Mouse (Mus musculus) testis, postnatal 14 days (tissue): ENCODE data around the gene Col4a3bp.
"Not testable (repeated sequence)": the region's sequence is repeated elsewhere in the genome, so short reads cannot be mapped to it uniquely, and the experiment has no call there.

ENCODE experiments used
- DNase-seq: peaks from one replicate; pipeline ENCODE4 v3.0.0; 2021; ENCODE audit warnings: low spot score

Gene Col4a3bp

GRCm38 (mm10) chr13:96645822-96646221, 103.4 kb downstream of the Col4a3bp start:
- DNase-seq = no peak

GRCm38 (mm10) chr13:96653041-96653440, 110.6 kb downstream of the Col4a3bp start:
- DNase-seq = no peak

GRCm38 (mm10) chr13:96656673-96657072, 114.3 kb downstream of the Col4a3bp start:
- DNase-seq = no peak

- DNase-seq = no peak
Measured at GRCm38 (mm10) chr13:96658936-96659335, 116.5 kb downstream of the Col4a3bp start.

DNA sequence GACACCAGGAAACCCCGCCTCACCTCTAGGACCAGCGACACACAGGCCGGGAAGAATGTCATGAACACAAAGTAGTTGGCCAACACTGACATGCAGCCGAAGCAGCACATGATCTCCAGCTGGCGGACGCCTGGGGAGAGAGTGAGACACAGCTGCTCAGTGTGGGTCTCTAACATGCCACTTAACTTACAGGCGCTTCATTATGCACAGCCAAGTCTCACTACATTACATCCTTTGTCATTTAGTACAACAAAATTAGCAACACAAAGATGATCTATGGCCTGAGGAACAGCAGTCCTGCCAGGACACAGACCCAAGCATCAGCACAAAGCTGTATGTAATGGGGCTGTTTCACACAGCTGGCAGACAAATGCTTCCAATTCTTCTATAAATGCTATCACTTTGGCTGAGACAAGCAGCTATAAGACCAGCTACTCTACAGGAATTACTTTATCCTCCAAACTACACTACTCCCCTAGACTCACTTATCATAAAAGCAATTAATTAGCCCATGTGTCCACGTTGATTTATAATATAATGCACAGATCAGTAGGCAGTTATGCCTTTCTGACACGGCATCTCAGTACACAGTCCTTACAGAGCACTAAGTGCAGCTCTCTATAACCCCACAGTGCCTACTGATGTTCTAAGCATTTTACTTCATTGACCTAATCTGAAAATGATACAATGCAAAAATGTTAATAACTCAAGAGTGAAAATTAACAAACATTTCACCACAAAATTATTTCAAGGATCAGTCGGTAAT, 117.9 kb downstream of the Col4a3bp start:
- no peak for DNase-seq

GRCm38 (mm10) chr13:96663120-96663519, 120.7 kb downstream of the Col4a3bp start:
- DNase-seq = not testable (repeated sequence)

- no peak for DNase-seq
Measured at GRCm38 (mm10) chr13:96664419-96664974, 122.1 kb downstream of the Col4a3bp start.

GRCm38 (mm10) chr13:96670019-96670405, 127.6 kb downstream of the Col4a3bp start:
- DNase-seq = no peak

DNA sequence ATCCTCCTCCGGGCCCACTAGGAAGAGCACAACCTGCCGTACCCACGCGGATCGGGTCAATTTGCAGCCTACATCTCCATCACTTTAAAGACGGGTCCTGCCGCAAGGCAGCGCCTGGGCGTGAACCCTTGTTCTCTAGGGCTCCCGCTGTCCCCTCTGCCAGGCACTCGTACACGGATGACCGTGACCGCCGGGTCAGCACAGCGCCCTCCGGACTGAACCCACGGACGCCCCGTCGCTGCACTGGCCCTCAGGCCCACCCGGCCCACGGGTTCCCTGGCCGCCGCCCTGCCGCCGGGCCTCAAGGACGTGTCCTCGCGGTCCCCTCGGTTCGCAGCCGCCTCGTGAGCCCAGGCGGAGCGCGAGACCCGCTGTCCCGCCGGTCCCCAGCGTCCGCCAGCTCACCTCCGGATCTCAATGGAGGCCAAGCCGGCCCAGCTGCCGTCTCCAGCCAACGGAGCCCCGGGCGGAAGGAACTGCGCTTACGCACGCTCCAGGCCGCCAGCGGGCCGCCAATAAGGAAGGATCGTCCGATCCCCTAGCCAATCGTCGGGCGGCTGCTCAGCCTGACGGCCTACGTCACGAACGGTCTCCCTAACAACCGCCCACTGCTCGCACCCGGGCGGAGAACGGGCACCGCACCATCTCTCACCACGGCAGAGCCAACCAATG, 128.1 kb downstream of the Col4a3bp start, which contains the start of gene Hmgcr:
Hmgcr (minus strand) TSS at position 531 of the 672 bp plus-strand sequence.
- peak; percentile 99 for DNase-seq

GRCm38 (mm10) chr13:96671078-96671905, 128.9 kb downstream of the Col4a3bp start:
- DNase-seq = no peak

- no peak for DNase-seq
Measured at GRCm38 (mm10) chr13:96671906-96672234, 129.5 kb downstream of the Col4a3bp start.

GRCm38 (mm10) chr13:96672276-96672675, 129.9 kb downstream of the Col4a3bp start:
- no peak for DNase-seq

DNA sequence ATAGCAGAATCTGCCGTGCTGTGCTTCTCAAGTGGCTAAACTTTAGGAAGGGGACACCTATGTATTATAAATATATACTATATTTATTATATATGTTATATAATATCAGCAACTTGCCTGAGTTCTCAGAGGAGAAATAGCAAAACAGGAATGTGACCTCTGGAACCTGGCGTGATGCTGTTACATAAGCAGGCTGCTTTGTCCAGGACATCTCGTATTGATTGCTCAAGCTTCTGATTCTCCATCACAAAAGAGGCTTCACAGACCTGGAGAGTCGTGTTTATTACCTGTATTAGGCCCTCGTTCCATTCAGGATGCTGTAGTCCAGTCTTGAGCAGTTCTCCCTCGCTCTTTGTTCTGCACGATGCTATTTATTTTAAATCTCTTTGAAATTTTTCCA, 131.4 kb downstream of the Col4a3bp start:
- no peak for DNase-seq

- no peak for DNase-seq
Measured at GRCm38 (mm10) chr13:96675756-96676155, 133.3 kb downstream of the Col4a3bp start.

- DNase-seq = no peak
Measured at GRCm38 (mm10) chr13:96677071-96677470, 134.7 kb downstream of the Col4a3bp start.

DNA sequence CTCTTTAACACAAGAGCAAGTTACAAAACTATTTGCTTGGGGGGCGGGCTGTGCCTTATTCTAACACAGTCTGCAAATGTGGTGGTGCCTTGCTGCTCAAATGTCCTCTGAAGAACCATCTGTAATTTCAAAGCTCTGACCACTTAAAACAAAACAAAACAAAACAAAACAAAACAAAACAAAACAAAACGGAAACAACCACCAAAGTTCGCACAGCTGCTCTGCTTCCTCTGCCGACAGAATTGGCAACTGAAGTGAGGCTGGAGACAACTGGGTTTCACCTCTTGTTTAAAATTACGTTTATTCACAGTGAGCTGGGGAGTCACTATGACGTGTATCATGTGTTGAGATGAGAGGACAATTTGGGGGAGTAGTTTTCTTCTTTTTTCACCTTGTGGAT, 136.2 kb downstream of the Col4a3bp start:
- DNase-seq = no peak

GRCm38 (mm10) chr13:96680163-96681087, 138.0 kb downstream of the Col4a3bp start:
- no peak for DNase-seq

DNA sequence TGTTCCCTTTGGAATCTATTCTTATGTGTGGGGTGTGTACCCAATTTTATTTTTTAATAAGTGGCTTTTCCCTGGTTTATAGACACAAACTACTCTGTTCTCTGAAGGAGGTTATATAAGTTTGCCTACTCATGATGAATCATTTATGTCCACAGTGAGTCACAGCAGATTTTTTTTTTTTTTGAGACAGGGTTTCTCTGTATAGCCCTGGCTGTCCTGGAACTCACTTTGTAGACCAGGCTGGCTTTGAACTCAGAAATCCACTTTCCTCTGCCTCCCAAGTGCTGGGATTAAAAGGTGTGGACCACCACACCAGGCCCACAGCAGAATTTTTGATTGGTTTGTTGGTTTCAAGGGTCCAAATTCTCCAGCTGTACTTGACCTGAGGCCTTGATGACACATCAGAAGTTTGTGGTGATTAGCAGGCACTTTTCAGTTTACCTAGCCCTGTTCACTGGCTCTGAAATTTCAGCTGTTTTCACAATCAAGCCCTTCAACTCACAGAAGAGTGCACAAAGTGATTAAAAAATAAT, 138.7 kb downstream of the Col4a3bp start:
- DNase-seq = no peak

DNA sequence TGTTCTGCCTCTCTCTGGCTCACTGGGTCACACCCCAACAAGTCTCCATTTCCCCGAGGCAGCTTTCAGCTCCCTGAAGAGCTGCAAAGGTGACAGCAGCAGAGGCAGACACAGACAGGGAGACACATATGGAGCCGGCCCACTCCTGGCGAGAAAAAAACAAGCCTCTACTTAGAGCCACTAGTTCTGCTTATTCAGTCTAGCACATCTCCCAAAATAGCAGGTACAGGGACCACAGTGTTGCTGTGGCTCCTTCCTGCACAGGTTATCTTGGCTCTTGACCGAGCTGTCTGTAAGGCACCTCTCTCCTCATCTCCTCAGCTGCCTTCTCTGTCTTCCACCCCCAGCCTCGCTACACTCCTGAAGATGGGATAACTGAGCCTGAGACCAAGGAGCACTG, 142.4 kb downstream of the Col4a3bp start:
- DNase-seq = no peak

GRCm38 (mm10) chr13:96687261-96687660, 144.8 kb downstream of the Col4a3bp start:
- DNase-seq = no peak
